10 mouse cellular contexts compared by ENCODE assay signal in genomic region chrX:72895388-72896054, GRCm38 (mm10). TPM values are rescaled to one million over a fixed set of nuclear protein-coding genes. Genes with fewer than 3 reads are reported as not detected.
DNase-seq lines count a peak whose midpoint lies in the region; ATAC-seq lines count a peak whose summit lies in the region.
"Had no signal": no experiment of that assay in that cellular context is flagged by ENCODE, and none has a peak within 500 bp of the region (broad histone marks: within the 10 kb centered on the region; RNA-seq: fewer than 3 reads in every experiment).

No protein-coding gene starts in this region.

- WGBS in forebrain, embryonic 16.5 days: 21% methylated on average over 5 of the region's 5 CpGs
- 42% methylated on average over 5 of the region's 5 CpGs for WGBS in midbrain, embryonic 15.5 days
- 78% methylated on average over 5 of the region's 5 CpGs for WGBS in kidney, embryonic 16.5 days

- ATAC-seq in forebrain, embryonic 16.5 days: peak; percentile 97
- peak; percentile 99 for ATAC-seq in midbrain, embryonic 15.5 days (replicated peaks)
- ATAC-seq in monocyte, adult 5-6 weeks (replicated peaks; ENCODE audit: insufficient number of reproducible peaks, low FRiP score, low TSS enrichment, poor library complexity, severe bottlenecking): no peak
- no peak for ATAC-seq in kidney, embryonic 16.5 days (ENCODE audit: low FRiP score, low TSS enrichment)

- H3K9me3 ChIP-seq in forebrain, embryonic 16.5 days (ENCODE audit: control insufficient read depth, low read length): no peaks in the 10 kb centered on the region
- H3K9me3 ChIP-seq in midbrain, embryonic 15.5 days: no peaks in the 10 kb centered on the region
- H3K9me3 ChIP-seq in kidney, embryonic 16.5 days (ENCODE audit: low read length): no peaks in the 10 kb centered on the region

- H3K4me2 ChIP-seq in forebrain, embryonic 16.5 days (ENCODE audit: low read length): peak overlapping the region; percentile 38
- H3K4me2 ChIP-seq in midbrain, embryonic 15.5 days: peak overlapping the region; percentile 35
- H3K4me2 ChIP-seq in kidney, embryonic 16.5 days (replicated peaks; ENCODE audit: low read depth, low read length): no peak overlapping the region

- 0 out of 2 replicates have a peak overlapping the region, but pooled peaks have one; percentile 13 for H3K9ac ChIP-seq in forebrain, embryonic 16.5 days (replicated peaks; ENCODE audit: low read depth, low read length)
- H3K9ac ChIP-seq in midbrain, embryonic 15.5 days: no peak overlapping the region
- H3K9ac ChIP-seq in kidney, embryonic 16.5 days (replicated peaks; ENCODE audit: low read length): no peak overlapping the region

- H3K27me3 ChIP-seq in forebrain, embryonic 16.5 days (replicated peaks; ENCODE audit: control insufficient read depth, insufficient read depth, low read length): no peaks in the 10 kb centered on the region
- no peaks in the 10 kb centered on the region for H3K27me3 ChIP-seq in midbrain, embryonic 15.5 days (replicated peaks)
- H3K27me3 ChIP-seq in kidney, embryonic 16.5 days (ENCODE audit: insufficient read depth, low read length): peaks cover 5% of the 10 kb centered on the region; the same call in 1 of the 2 replicates

- peaks cover 6% of the 10 kb centered on the region; the same call in 1 of the 2 replicates for H3K4me1 ChIP-seq in forebrain, embryonic 16.5 days (replicated peaks; ENCODE audit: control insufficient read depth, insufficient read depth, low read length)
- H3K4me1 ChIP-seq in midbrain, embryonic 15.5 days: peaks cover 12% of the 10 kb centered on the region; the same call in 1 of the 2 replicates
- H3K4me1 ChIP-seq in kidney, embryonic 16.5 days (ENCODE audit: insufficient read depth, low read length): no peaks in the 10 kb centered on the region

- H3K36me3 ChIP-seq in forebrain, embryonic 16.5 days (ENCODE audit: control insufficient read depth, insufficient read depth): no peaks in the 10 kb centered on the region
- H3K36me3 ChIP-seq in midbrain, embryonic 15.5 days (replicated peaks): no peaks in the 10 kb centered on the region
- H3K36me3 ChIP-seq in kidney, embryonic 16.5 days (ENCODE audit: insufficient read depth, low read length): no peaks in the 10 kb centered on the region

- DNase-seq in R1 (ENCODE audit: low read depth, low spot score): peak; percentile 15
- DNase-seq in layer of hippocampus, adult 8-10 months (ENCODE audit: low spot score in 2 of 2): peak; percentile 16 to 38
- no peak for DNase-seq in urinary bladder, postnatal 25 days (ENCODE audit: low spot score)
- no peak for DNase-seq in c-Kit-positive CD71-positive TER-119-positive erythroid progenitor cells, embryonic 14.5 days (ENCODE audit: low spot score)
- DNase-seq: kidney, adult 9 months had no signal

- H3K27ac ChIP-seq in forebrain, embryonic 16.5 days (ENCODE audit: low read length): peak overlapping the region; percentile 76
- H3K27ac ChIP-seq in midbrain, embryonic 15.5 days: peak overlapping the region; percentile 85
- no peak overlapping the region for H3K27ac ChIP-seq in kidney, embryonic 16.5 days (ENCODE audit: low read length)
- H3K27ac ChIP-seq: stomach, postnatal 0 days had no signal

- no peak overlapping the region for H3K4me3 ChIP-seq in forebrain, embryonic 16.5 days (replicated peaks; ENCODE audit: low read length)
- H3K4me3 ChIP-seq in midbrain, embryonic 15.5 days: no peak overlapping the region
- no peak overlapping the region for H3K4me3 ChIP-seq in kidney, embryonic 16.5 days (ENCODE audit: low read length)

RNA-seq across cellular contexts. Expression of gene Cetn2, which starts 22.7 kb away (rescaled TPM):
- 73.5 and 78.3 TPM in 2 replicates for polyA plus RNA-seq in forebrain, embryonic 16.5 days (2015; fragmentation: Nextera tagmentation; extraction: Ambion mirVana)
- total RNA-seq in layer of hippocampus, adult 8-10 months (2022): 10 to 100 TPM; 45.5 to 58.5 (median 54.8) TPM
- 63.2 and 63.5 TPM in 2 replicates for polyA plus RNA-seq in midbrain, embryonic 15.5 days (2015; fragmentation: Nextera tagmentation; extraction: Ambion mirVana)
- total RNA-seq in monocyte, adult 5-6 weeks (2017): 80.1 to 104 TPM (median 92.7 TPM) in 3 replicates
- polyA plus RNA-seq in kidney, embryonic 16.5 days (2015; fragmentation: Nextera tagmentation; extraction: Ambion mirVana): 84.4 and 85.0 TPM in 2 replicates

RNA-seq across cellular contexts. Expression of gene Nsdhl, which starts 22.8 kb away (rescaled TPM):
- polyA plus RNA-seq in forebrain, embryonic 16.5 days (2015; fragmentation: Nextera tagmentation; extraction: Ambion mirVana): 39.3 and 41.2 TPM in 2 replicates
- 10 to 100 TPM; 21.4 to 30.5 (median 27.3) TPM for total RNA-seq in layer of hippocampus, adult 8-10 months (2022)
- 46.9 and 50.2 TPM in 2 replicates for polyA plus RNA-seq in midbrain, embryonic 15.5 days (2015; fragmentation: Nextera tagmentation; extraction: Ambion mirVana)
- total RNA-seq in monocyte, adult 5-6 weeks (2017): 9.2 to 12.5 TPM (median 10.4 TPM) in 3 replicates
- 28.2 and 30.4 TPM in 2 replicates for polyA plus RNA-seq in kidney, embryonic 16.5 days (2015; fragmentation: Nextera tagmentation; extraction: Ambion mirVana)

Comparison
In these comparisons a context has a peak if more than half of its experiments do, and no peak if none do; other contexts are left out.
1. DNase-seq: peak in R1 (single experiment) and layer of hippocampus, adult 8-10 months (2 of 2); none in urinary bladder, postnatal 25 days (single experiment) and c-Kit-positive CD71-positive TER-119-positive erythroid progenitor cells, embryonic 14.5 days (single experiment).
2. ATAC-seq: peak in forebrain, embryonic 16.5 days (single experiment) and midbrain, embryonic 15.5 days (single experiment); none in monocyte, adult 5-6 weeks (single experiment) and kidney, embryonic 16.5 days (single experiment).